Mouse (Mus musculus): ENCODE data around the gene Sarm1. TPM values are rescaled to one million over a fixed set of nuclear protein-coding genes. Genes with fewer than 3 reads are reported as not detected.
A peak's percentile ranks its signal among the peaks of the same experiment; 100 is the strongest.

The Sarm1 gene
- polyA plus RNA-seq, 1 experiment from 2014 or later: 1.5 TPM

DNA sequence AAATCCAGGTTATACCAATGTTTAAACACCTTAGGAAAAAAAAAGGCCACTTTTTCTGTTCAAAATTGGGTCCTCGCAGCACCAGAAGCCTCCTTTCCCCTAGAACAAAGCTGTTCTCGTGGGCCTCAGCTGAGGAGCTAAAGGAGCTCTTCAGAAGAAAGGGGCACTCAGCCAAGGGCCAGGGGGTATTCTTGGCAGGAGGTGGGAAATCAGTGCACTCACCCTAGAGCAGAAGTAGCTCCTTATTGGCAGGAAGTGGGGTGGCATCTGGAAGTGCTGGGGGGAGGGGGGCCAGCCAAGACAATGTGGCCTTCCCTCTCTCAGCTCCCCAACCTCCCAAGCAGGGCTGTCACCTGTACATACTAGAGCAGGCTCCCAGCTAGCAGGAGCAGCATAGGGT, 27.3 kb upstream of the Sarm1 start:
- no peak overlapping the region for H3K27ac ChIP-seq
- H3K4me3 ChIP-seq: no peak overlapping the region
- H3K36me3 ChIP-seq: peaks cover 98% of the 10 kb centered on the region
- DNase-seq (ENCODE audit: low spot score): no peak
- H3K4me1 ChIP-seq: peaks cover 3% of the 10 kb centered on the region; the same call in 1 of the 2 replicates
- H3K9me3 ChIP-seq: no peaks in the 10 kb centered on the region
- 81% methylated on average over 2 of the region's 2 CpGs for WGBS
- H3K27me3 ChIP-seq (ENCODE audit: insufficient read depth, poor library complexity, severe bottlenecking): no peaks in the 10 kb centered on the region

GRCm38 (mm10) chr11:78523241-78523955, 25.8 kb upstream of the Sarm1 start:
- WGBS: 83% methylated on average over 9 of the region's 9 CpGs
- no peak for DNase-seq (ENCODE audit: low spot score)
- Histone ChIP-seq H3K4me3 (no peak overlapping the region), H3K27me3 (ENCODE audit: insufficient read depth, poor library complexity, severe bottlenecking) (no peaks in the 10 kb centered on the region), H3K36me3 (peaks cover 98% of the 10 kb centered on the region), H3K27ac (no peak overlapping the region), H3K9me3 (no peaks in the 10 kb centered on the region), H3K4me1 (peaks cover 3% of the 10 kb centered on the region; the same call in 1 of the 2 replicates)

DNA sequence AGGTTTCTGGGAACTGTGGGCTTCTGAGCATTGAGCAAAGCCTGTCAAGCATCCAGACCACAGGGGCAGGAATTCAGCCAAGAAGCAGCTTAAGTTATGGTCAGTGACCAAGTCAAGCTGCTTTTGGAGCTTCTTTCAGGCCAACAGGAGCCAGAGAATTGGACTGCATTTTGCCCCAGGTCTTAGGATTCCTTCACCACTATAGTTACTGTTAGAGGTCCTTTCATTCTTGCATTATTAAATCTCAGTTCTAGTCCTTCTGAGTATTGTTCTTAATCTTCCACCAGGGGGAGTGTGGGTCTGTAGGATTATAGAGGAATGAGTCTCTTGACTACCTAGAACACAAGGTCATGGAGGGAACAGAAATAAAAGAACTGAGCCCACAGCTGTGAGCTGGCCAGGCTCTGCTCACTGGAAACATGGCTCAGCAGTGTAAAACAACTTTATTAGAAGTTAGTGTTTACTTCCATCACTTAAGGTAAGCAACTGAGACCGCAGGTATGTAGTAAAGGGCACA, 25.0 kb upstream of the Sarm1 start:
- no peak for DNase-seq (ENCODE audit: low spot score)
- WGBS: 91% methylated on average over 1 of the region's 1 CpGs

DNA sequence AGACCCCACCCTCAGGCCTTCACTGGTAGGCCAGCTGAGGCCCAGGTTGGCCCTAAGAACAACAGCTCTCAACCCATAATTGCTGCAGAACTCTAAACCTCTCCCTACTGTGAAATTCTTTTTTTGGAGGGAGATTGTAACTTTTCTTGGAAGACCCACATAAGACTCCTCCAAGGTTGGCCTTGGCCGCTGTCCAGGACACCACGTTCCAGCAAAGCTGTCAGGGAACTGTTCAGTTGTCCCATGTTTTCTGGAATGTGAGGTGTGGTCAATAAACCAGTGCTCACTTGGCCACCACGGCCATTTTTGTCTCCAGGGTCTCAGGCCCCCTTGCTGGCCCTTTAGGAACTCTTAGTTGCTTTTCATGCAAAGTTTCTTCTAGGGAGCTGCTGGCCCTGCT, 24.3 kb upstream of the Sarm1 start:
- H3K36me3 ChIP-seq: peaks cover 95% of the 10 kb centered on the region
- 91% methylated on average over 3 of the region's 3 CpGs for WGBS

More for the DNA sequence above, 25.0 kb upstream of the Sarm1 start:
- Histone ChIP-seq H3K4me3 (no peak overlapping the region), H3K9me3 (no peaks in the 10 kb centered on the region), H3K27ac (no peak overlapping the region), H3K27me3 (ENCODE audit: insufficient read depth, poor library complexity, severe bottlenecking) (no peaks in the 10 kb centered on the region), H3K4me1 (no peaks in the 10 kb centered on the region; the same call in 1 of the 2 replicates), H3K36me3 (peaks cover 98% of the 10 kb centered on the region)

DNA sequence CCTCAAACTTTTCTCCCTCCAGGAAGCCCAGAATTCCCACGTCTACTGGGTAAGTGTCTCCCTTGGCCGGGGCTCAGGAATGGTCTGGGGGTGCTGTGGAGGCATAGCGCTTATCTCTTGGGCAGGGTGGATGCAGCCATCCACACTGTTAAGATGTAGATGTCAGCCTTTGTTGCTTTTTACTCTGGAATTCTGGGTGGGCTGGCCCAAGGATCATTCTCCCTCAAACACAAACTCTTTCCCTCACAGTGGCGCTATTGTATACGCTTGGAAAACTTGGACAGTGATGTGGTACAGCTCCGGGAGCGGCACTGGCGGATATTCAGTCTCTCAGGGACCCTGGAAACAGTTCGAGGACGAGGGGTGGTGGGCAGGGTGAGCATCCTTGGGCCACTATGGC, 21.4 kb upstream of the Sarm1 start:
- WGBS: 89% methylated on average over 10 of the region's 10 CpGs
- no peak overlapping the region for H3K4me3 ChIP-seq
- H3K27me3 ChIP-seq (ENCODE audit: insufficient read depth, poor library complexity, severe bottlenecking): no peaks in the 10 kb centered on the region
- H3K4me1 ChIP-seq: no peaks in the 10 kb centered on the region
- H3K9me3 ChIP-seq: no peaks in the 10 kb centered on the region
- peaks cover 94% of the 10 kb centered on the region for H3K36me3 ChIP-seq
- DNase-seq (ENCODE audit: low spot score): no peak
- no peak overlapping the region for H3K27ac ChIP-seq

More for the DNA sequence above, 24.3 kb upstream of the Sarm1 start:
- DNase-seq (ENCODE audit: low spot score): no peak
- H3K9me3 ChIP-seq: no peaks in the 10 kb centered on the region
- no peaks in the 10 kb centered on the region; the same call in 1 of the 2 replicates for H3K4me1 ChIP-seq
- no peaks in the 10 kb centered on the region for H3K27me3 ChIP-seq (ENCODE audit: insufficient read depth, poor library complexity, severe bottlenecking)
- H3K27ac ChIP-seq: no peak overlapping the region
- H3K4me3 ChIP-seq: no peak overlapping the region

DNA sequence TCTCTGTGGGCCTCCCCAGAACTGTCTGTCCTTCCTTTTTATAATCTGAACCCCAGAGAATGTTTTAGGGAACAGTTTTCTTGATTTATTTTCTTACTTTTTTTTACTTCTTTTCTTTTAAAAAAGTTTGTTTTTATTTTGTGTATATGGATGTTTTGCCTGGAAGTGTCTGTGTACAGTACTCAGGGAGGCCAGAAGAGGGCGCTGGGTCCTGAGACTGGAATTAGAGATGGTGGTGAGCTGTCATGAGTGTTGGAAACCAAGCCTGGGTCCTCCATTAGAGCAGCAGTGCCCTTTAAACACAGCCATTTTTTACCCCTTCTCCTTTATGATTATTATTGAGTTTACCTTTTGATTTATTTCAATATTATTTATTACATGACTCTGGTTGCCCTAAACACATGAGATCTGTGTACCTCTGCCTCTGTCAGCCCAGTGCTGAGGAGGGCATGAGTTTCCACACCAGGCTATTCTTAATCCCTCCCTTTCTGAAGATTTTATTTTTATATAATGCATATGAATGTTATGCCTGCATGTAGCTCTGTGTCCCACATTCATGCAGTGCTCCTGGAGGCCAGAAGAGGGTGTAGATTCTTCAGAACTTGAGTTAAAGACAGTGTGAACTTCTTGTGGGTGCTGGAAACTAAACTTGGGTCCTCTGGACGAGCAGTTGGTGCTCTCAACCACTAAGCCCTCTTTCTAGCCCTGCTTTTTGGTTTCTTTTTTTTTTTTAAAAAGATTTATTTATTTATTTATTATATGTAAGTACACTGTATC, 18.2 kb upstream of the Sarm1 start:
- Histone ChIP-seq H3K27ac (no peak overlapping the region), H3K36me3 (peaks cover 62% of the 10 kb centered on the region), H3K27me3 (ENCODE audit: insufficient read depth, poor library complexity, severe bottlenecking) (no peaks in the 10 kb centered on the region), H3K4me3 (no peak overlapping the region), H3K9me3 (no peaks in the 10 kb centered on the region), H3K4me1 (peaks cover 18% of the 10 kb centered on the region)
- 62% methylated on average over 2 of the region's 2 CpGs for WGBS
- DNase-seq (ENCODE audit: low spot score): no peak

- no peaks in the 10 kb centered on the region for H3K9me3 ChIP-seq
- DNase-seq (ENCODE audit: low spot score): no peak
- WGBS: 85% methylated on average over 3 of the region's 3 CpGs
- H3K27me3 ChIP-seq (ENCODE audit: insufficient read depth, poor library complexity, severe bottlenecking): no peaks in the 10 kb centered on the region
- H3K36me3 ChIP-seq: peaks cover 57% of the 10 kb centered on the region
- peak overlapping the region; percentile 88 for H3K4me3 ChIP-seq
- H3K27ac ChIP-seq: peak overlapping the region; percentile 97; the same call in 1 of the 2 replicates
- peaks cover 18% of the 10 kb centered on the region for H3K4me1 ChIP-seq
Observed at GRCm38 (mm10) chr11:78513106-78513790, 15.7 kb upstream of the Sarm1 start.

DNA sequence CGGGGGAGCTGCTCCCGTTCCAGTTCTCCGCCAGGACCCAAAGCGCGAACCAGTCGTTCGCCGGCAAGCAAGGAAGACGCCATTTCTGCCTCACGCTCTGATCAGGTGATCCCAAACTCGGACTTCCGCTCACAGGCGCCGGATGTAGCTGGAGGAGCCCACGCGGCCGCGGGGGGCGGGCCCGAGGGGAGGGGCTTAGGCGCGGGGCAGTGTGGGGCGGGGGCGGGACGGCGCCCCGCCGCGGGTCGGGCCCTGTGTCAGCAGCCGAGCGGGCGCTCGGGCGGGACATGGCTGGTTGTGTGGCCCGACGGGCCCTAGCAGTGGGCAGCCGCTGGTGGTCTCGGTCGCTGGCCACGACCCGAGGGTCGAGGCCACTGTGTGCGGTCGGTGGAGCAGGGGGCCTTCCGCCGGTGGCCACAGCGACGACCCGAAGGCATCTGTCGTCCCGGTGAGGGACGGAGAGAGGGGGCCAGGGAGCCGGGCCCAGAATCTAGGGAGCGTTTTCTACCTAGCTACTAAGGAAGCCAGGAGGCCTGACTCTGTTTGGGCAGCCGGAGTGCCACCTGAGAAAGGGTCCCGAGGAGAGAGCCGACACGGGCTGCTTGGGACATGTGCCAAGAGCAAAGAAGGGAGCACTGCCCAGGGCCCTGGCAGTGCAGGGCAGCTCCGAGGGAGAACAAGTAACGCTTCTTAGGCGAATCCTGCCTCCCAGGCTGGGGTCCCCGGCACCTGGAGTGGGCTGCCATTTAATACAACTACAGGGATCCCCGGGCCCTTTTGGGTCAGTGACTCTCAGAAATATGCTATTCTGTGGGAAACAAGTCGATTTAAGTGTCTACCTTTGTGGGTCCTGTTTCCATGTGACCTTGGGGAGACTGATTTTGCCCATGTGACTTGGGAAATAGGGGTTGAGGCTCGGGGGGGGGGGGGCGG, 14.7 kb upstream of the Sarm1 start, which contains the start of the genes Tmem199 and Poldip2:
Gene Tmem199, minus strand, starts transcription at position 148 of the 933 bp plus-strand sequence.
Gene Poldip2, plus strand, starts transcription at position 169 of the 933 bp plus-strand sequence.
- Histone ChIP-seq H3K27ac (peak within 1 kb of the TSS; percentile 97), H3K4me1 (peaks cover 18% of the 10 kb centered on the region), H3K36me3 (peaks cover 57% of the 10 kb centered on the region), H3K9me3 (no peaks in the 10 kb centered on the region), H3K27me3 (ENCODE audit: insufficient read depth, poor library complexity, severe bottlenecking) (no peaks in the 10 kb centered on the region), H3K4me3 (peak within 1 kb of the TSS; percentile 88)
- DNase-seq (ENCODE audit: low spot score): peak; percentile 97
- under 1% methylated on average over 67 of the region's 67 CpGs for WGBS

- no peak for DNase-seq (ENCODE audit: low spot score)
- WGBS: 84% methylated on average over 5 of the region's 5 CpGs
- H3K36me3 ChIP-seq: peaks cover 52% of the 10 kb centered on the region
- H3K9me3 ChIP-seq: no peaks in the 10 kb centered on the region
- H3K27ac ChIP-seq: no peak overlapping the region
- no peak overlapping the region for H3K4me3 ChIP-seq
- H3K4me1 ChIP-seq: peaks cover 18% of the 10 kb centered on the region
- H3K27me3 ChIP-seq (ENCODE audit: insufficient read depth, poor library complexity, severe bottlenecking): no peaks in the 10 kb centered on the region
Observed at GRCm38 (mm10) chr11:78509148-78509547, 11.6 kb upstream of the Sarm1 start.

GRCm38 (mm10) chr11:78505430-78505829, 7.9 kb upstream of the Sarm1 start:
- H3K9me3 ChIP-seq: no peaks in the 10 kb centered on the region
- no peak overlapping the region for H3K27ac ChIP-seq
- 82% methylated on average over 3 of the region's 3 CpGs for WGBS
- peaks cover 49% of the 10 kb centered on the region for H3K36me3 ChIP-seq
- no peaks in the 10 kb centered on the region for H3K4me1 ChIP-seq
- no peak overlapping the region for H3K4me3 ChIP-seq
- DNase-seq (ENCODE audit: low spot score): no peak
- H3K27me3 ChIP-seq (ENCODE audit: insufficient read depth, poor library complexity, severe bottlenecking): peaks cover 23% of the 10 kb centered on the region

DNA sequence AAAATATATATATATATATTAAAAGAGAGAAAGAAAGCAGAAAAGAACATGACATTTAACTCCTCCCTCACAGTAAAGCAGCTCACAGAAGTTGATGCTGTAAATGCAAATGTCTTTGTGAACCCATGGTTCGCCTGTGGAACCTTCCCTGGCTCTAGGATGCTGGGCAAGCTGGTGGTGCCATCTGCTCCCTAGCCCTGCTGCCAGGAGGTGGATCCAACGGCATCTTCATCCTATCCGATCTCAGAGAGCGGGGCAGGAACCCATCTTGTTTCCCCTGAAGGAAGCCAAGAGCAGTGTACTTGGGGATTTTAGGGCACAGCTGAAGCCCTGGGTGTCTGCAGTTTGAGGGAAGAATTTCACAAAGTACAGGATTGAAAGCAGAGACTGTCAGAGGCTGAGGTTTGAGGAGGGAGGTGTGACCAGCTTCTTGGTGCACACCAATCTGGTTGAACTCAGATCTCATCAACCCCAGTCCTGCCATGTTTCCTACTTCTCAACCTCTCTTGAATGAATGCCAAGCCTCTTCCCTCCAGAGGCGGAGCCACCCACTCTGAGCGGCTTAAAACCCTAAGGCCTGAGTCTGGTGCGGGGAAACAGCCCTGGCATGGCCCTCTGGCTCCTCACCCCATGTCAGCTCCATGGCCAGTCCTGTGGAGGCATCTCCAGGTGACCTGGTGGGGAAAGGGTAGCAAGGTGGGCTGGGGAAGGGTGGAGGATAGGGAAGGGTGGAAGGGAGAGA, 5.5 kb upstream of the Sarm1 start, which contains the start of gene Sebox:
Gene Sebox, plus strand, starts transcription at position 539 of the 742 bp plus-strand sequence.
- no peak for DNase-seq (ENCODE audit: low spot score)
- Histone ChIP-seq H3K4me1 (0 out of 2 replicates have a peak, but pooled peaks cover under 1% of the 10 kb centered on the region), H3K9me3 (no peaks in the 10 kb centered on the region), H3K36me3 (peaks cover 29% of the 10 kb centered on the region), H3K27me3 (ENCODE audit: insufficient read depth, poor library complexity, severe bottlenecking) (peaks cover 47% of the 10 kb centered on the region), H3K4me3 (no peak within 1 kb of the TSS), H3K27ac (no peak within 1 kb of the TSS)
- 68% methylated on average over 7 of the region's 7 CpGs for WGBS

All from heart, embryonic 10.5 days (tissue).